Mouse (Mus musculus) cerebellum, adult 11 months (tissue): ENCODE results near the gene Slk.

Experiments
- DNase-seq: peaks from one replicate; pipeline ENCODE4 v3.0.0; 2022

Slk gene

GRCm38 (mm10) chr19:47579225-47579787 lies at the start of gene Slk:
Gene Slk, plus strand, starts transcription at chr19:47579678.
- peak; percentile 85 for DNase-seq

- DNase-seq, result no peak
These were observed 48.2 kb upstream of the Slk start for GRCm38 (mm10) chr19:47531309-47531708.

DNA sequence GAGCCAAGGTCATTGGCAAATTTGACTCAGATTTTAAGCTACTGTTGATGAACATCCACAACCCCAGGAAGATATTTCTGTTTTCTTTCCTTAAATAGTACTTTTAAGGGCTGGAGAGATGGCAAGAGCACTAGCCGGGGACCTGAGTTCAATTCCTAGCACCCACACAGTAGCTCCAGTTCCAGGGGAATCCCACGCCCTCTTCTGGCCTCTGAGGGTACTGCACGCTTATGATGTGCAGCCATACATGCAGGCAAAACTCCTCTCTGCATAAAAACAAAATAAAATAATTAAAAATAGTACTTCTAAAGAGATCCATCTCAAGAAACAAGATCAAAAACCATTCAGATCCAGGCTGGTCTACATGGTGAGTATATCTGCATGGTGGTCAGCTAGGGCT lies 47.0 kb upstream of the Slk start:
- no peak for DNase-seq

- DNase-seq, result no peak
These were observed 45.3 kb upstream of the Slk start for GRCm38 (mm10) chr19:47534131-47534530.

GRCm38 (mm10) chr19:47536521-47537299 lies 42.8 kb upstream of the Slk start:
- peak; percentile 96 for DNase-seq

DNA sequence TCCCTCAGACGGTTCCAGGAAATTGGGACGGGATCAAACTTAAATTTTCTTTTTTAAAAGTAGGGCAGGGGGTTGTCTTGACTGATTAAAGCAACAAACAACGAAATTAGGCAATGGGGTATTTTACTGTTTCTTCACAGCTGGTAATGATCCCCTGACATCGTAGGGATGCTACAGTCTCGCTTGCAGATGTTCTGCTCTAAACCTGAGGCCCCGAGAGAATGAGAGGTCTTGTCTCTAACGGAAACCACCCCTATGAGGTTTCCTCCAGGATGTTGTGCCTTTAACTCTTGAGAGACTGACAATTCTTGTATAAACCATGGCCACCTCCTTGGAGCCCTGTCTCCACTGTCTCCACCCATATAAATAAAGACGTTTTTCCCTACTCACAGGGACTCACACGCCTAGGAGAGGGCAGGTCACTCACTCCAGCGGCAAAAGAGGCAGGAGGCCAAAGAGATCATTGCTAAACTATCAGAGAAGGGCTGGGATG lies 42.1 kb upstream of the Slk start, which contains the start of gene Stn1:
Gene Stn1, minus strand, starts transcription at position 208 of the 493 bp plus-strand sequence.
- DNase-seq, result no peak

DNA sequence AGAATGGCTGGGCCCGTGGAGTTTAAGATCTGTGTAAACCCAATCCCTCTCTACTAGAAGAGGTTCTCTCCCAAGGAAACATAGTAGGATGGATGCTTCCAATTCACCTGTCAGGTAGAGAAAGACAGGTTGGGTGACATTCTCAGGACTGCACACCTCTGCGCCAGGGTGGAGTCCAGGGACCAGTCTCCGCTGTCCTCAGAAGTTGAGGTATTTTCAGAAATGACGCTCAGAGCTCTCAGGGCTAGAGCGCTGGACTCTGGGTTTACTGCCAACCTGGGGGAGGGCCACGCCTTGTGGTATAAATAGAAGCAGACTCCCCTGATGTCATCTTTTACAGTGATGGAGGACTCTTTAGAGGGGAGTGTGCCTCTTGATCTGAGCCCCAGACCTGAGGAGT lies 41.6 kb upstream of the Slk start:
- no peak for DNase-seq

DNA sequence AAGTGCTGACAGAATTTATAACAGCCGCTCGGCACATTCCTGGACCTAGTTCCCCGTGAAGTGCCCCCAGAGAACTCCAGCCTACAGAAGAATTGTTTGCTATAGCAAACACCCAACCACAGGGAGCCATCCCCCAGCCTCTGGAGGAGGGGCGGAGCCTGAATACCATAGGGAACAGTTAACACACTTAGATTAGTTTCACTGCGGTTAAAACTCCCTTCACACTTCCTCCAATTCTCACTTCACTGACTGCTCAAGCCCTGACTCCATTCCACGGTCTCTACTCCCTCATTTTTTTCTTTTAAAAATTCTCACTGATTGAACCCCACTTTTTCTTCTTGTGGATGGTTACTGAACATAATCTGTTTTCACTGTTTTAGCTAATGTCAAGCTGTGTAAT lies 40.7 kb upstream of the Slk start:
- DNase-seq, result no peak

GRCm38 (mm10) chr19:47542441-47542840 lies 37.0 kb upstream of the Slk start:
- no peak for DNase-seq

- DNase-seq, result no peak
These were observed 34.4 kb upstream of the Slk start for GRCm38 (mm10) chr19:47545055-47545454.

GRCm38 (mm10) chr19:47545528-47545927 lies 34.0 kb upstream of the Slk start:
- no peak for DNase-seq

DNA sequence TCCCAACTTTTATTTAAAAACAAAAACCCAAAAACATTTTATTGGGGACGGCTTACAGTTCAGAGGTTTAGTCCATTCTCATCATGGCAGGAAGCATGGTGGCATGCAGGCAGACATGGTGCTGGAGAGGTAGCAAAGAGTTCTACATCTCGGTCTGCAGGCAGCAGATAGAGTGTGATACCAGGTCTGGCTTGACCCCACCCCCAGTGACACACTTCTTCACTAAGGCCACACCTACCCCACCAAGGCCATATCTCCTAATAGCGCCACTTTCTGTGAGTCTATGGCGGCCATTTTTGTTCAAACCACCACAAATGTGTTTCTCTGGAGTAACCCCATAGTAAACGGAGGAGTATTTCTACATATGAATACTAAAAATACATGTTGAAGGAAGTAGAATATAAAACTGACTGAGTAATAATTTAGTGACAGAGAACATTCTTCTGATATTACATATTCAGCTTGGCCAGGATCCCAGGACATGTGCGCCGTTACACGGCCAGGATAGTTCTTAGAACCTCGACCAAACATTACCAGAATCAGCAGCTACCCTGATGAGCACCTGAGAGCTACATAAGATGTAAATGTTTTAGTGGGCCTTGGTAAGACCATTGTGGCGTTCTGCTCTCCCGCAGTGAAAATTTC lies 30.9 kb upstream of the Slk start:
- DNase-seq, result no peak

GRCm38 (mm10) chr19:47549174-47549573 lies 30.3 kb upstream of the Slk start:
- DNase-seq, result no peak

GRCm38 (mm10) chr19:47549584-47549983 lies 29.9 kb upstream of the Slk start:
- DNase-seq, result no peak

- DNase-seq, result no peak
These were observed 20.3 kb upstream of the Slk start for GRCm38 (mm10) chr19:47559145-47559544.

DNA sequence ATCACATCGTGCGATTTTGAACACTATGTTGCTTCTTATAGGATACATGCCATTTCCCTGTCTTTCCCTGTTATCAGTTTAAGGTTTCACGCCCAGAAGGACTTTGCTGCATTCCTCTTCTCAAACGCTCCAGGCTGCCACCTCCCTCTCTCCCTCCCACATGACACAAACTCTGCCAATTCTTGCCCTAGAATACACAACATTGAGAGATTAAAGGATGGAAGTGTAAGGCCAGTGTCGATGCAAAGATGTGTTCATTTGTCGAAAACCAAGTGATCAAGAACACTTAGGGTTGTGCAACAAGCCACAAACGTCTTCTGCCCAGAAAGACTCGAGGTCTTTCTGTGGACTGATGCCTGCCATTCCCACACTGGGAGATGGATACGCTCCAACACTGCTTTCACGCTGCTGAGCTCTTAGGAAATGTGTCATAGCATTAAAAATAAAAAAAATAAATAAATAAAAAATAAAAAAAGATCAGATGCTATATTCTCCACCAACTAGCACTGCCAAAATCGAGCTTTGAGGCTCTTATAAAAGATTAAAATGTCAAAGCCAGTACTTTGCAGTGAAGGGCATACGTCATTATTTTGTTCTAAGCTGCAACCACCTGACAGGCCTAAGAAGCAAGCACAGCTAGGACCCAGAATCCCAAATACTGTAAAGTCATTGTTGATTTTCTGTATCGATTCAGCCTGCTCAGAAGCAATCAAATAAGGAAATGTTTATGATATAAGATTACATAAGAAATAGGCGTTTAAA lies 19.5 kb upstream of the Slk start:
- no peak for DNase-seq

GRCm38 (mm10) chr19:47560544-47561161 lies 18.8 kb upstream of the Slk start:
- DNase-seq, result no peak

DNA sequence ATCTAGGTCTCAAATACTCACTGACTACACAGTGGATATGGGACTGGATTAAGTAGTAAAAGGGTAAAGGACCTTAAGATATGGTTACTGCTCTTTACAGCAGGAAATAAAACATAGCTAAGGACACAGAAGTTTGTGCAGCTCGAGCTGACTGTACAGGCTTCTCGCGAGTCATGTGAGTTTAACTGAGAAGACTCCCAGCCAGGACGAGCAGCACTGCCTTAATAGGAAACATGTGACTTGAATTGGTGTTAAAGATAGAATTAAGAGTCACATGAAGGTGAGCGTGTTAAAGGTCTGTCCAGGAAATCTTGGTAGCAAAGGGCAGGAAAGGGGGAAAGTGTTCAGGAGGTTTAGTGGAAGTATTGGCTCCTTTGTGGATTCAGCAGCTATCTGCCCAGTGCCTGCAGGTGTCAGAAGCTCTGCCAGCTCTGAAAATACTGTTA lies 17.5 kb upstream of the Slk start:
- no peak for DNase-seq

DNA sequence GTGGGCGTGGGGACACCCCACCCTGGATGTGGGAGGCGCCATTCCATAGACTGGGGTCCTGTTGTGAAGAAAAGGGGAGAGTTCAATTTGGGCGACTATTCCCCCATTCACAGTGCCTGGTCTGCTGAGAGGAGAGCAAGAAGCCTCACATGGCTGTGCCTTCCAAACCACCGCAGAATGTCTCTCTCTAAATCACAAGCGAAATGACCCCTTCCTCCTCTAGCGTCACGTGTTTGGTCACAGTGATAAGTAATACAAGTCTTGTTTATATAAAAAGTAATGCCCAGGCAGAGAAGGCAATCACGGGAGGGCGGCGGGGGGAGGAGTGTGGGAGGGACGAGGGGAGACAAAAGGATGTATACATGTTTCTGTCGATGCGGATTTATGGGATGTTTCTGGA lies 15.8 kb upstream of the Slk start:
- no peak for DNase-seq

- DNase-seq, result no peak
These were observed 14.3 kb upstream of the Slk start for GRCm38 (mm10) chr19:47565031-47565654.

DNA sequence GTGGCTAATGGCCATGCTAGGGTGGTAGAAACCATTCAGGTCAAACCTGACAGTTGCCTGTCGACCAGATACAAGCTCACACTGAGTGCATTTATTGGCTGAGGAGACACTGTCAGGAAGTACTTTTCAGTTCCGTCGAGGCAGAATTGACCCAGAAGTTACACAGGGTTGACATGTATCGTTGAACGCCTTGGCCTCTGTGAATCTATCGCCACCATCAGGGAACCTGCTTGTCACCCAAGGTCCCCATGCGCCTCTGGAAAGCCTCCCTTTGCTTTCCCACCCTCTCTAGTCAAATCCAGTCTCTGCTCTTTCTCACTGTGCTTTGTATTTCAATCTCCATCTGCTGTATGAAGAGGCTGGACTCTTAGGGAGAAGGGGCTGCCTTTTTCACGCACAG lies 13.5 kb upstream of the Slk start:
- DNase-seq, result no peak

GRCm38 (mm10) chr19:47570042-47570441 lies 9.4 kb upstream of the Slk start:
- DNase-seq, result no peak
